Mouse (Mus musculus): ENCODE results near the gene Dop1b. TPM values are rescaled to one million over a fixed set of nuclear protein-coding genes. Genes with fewer than 3 reads are reported as not detected.

The Dop1b gene
- polyA plus RNA-seq, 1 experiment from 2014 or later, result 22.5 TPM

DNA sequence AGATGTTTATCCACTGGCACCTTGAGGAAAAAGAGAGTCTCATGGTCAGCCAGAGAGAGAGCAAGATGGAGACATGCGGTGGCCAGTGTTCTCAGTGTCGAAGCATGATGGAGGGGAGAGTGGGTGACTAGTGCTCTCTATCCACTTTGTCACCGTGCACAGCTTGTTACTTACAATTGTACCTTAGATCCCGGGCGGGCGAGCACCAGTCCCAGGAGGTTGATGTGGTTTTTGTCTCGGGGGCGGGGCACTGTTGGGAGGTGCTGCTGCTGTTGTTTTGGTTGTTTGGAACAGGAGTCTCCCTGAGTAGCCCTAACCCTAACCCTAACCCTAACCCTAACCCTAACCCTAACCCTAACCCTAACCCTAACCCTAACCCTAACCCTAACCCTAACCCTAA lies 77.2 kb downstream of the Dop1b start:
- Histone ChIP-seq H3K4me2 (replicated peaks) (no peak overlapping the region), H3K27me3 (replicated peaks) (no peaks in the 10 kb centered on the region), H3K9me3 (peaks cover 4% of the 10 kb centered on the region; the same call in 1 of the 2 replicates), H3K9ac (no peak overlapping the region), H3K36me3 (peaks cover 6% of the 10 kb centered on the region), H3K4me1 (no peaks in the 10 kb centered on the region), H3K4me3 (no peak overlapping the region), H3K27ac (no peak overlapping the region)
- ATAC-seq (ENCODE audit: low FRiP score, low read depth), result no peak
- 94% methylated on average over 8 of the region's 8 CpGs for WGBS

DNA sequence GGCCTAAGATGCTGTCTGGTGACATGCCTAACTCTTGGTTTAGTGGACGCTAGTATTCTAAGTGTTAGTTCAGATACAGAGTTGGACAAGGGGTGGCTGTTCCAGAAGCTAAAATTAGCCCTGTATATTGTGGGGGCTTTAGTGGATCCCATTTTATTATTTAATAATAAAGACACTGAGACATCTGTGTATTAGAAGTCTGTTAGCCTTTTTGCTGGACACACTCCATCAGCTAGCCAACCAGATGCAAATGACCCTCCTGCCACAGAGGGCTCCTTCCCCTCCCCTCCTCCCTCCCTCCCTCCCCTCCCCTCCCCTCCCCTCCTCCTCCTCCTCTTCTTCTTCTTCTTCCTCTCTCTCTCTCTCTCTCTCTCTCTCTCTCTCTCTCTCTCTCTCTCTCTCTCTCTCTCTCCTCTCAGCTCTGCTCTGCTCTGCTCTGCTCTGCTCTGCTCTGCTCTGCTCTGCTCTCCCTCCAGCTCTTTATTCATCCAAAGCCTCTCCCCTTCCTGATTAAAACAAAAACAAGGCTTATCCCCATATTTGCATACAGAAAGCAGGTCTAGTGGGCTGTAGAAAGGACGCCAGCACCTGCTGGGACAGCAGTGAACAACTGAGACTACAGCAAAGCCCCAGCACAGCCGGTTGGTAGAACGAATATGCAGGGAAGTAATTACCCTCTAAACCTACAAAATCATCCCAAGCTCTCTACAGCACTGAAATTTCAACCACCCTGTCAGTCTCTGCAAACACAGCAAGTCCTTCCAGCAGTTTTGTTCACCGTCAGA lies 78.5 kb downstream of the Dop1b start:
- WGBS, result 32% methylated on average over 5 of the region's 5 CpGs
- H3K4me3 ChIP-seq, result no peak overlapping the region

DNA sequence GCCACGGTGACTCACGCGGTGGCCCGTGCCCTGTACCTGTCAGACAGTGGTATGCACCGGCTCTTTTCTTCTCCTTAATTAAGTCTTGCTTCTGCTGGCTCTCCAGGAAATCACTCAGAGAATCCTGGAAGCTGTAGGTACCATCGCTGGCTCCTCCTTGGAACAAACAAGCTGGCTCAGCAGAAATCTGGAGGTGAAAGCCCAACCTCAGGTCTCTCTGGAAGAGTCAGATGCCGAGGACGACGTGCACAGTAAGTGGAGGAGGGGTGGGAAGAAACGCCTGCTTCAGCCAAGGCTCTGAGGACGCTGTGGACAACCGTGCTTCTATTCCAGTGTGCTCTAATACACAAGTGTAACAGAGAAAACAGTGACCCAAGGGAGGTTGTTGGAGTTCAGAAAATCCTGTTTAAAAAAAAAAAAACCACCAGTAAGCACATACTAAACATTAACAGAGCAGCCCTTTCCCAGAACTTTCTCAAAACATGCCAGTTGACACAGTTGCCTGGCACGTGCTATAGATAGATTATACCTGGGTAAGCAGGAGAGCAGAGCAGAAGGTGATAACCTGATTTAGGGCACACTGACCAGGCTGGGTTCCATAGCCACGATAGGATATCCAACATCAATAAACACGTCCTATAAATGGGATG lies 81.4 kb downstream of the Dop1b start:
- no peaks in the 10 kb centered on the region for H3K4me1 ChIP-seq
- ATAC-seq (ENCODE audit: low FRiP score, low read depth), result no peak
- WGBS, result 76% methylated on average over 15 of the region's 15 CpGs
- H3K9ac ChIP-seq, result no peak overlapping the region
- no peaks in the 10 kb centered on the region for H3K36me3 ChIP-seq
- H3K4me2 ChIP-seq (replicated peaks), result no peak overlapping the region
- no peak overlapping the region for H3K27ac ChIP-seq
- H3K9me3 ChIP-seq, result no peaks in the 10 kb centered on the region
- H3K4me3 ChIP-seq, result no peak overlapping the region
- H3K27me3 ChIP-seq (replicated peaks), result no peaks in the 10 kb centered on the region

More for the DNA sequence above, 78.5 kb downstream of the Dop1b start:
- no peaks in the 10 kb centered on the region for H3K9me3 ChIP-seq
- H3K27me3 ChIP-seq (replicated peaks), result no peaks in the 10 kb centered on the region
- no peak overlapping the region for H3K4me2 ChIP-seq (replicated peaks)
- H3K36me3 ChIP-seq, result no peaks in the 10 kb centered on the region
- no peaks in the 10 kb centered on the region for H3K4me1 ChIP-seq
- no peak overlapping the region for H3K27ac ChIP-seq
- no peak overlapping the region for H3K9ac ChIP-seq
- ATAC-seq (ENCODE audit: low FRiP score, low read depth), result no peak

DNA sequence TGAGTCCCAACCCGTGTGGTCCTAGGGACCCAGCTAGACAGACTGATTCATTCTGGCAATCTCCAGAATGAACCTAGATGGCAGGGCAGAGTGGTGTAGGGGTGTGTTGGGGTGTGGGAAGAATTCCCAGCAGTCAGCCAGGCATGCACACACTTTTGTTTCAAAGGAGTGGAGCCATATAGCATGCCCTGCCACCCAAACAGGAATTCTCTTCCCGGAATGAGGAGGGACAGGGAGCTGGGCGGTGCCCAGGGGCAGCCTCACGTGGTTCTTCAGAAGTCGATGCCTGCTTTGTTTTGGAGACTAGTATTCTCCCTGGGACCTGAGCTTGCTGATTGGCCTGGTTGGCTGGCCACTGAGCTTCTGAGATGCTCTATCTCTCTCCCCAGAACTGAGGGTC lies 83.1 kb downstream of the Dop1b start:
- ATAC-seq (ENCODE audit: low FRiP score, low read depth), result no peak
- H3K4me1 ChIP-seq, result no peaks in the 10 kb centered on the region
- WGBS, result 72% methylated on average over 5 of the region's 5 CpGs
- H3K27ac ChIP-seq, result no peak overlapping the region
- no peak overlapping the region for H3K4me2 ChIP-seq (replicated peaks)
- H3K9me3 ChIP-seq, result no peaks in the 10 kb centered on the region
- H3K9ac ChIP-seq, result no peak overlapping the region
- H3K4me3 ChIP-seq, result no peak overlapping the region
- peaks cover 1% of the 10 kb centered on the region for H3K36me3 ChIP-seq
- H3K27me3 ChIP-seq (replicated peaks), result no peaks in the 10 kb centered on the region

DNA sequence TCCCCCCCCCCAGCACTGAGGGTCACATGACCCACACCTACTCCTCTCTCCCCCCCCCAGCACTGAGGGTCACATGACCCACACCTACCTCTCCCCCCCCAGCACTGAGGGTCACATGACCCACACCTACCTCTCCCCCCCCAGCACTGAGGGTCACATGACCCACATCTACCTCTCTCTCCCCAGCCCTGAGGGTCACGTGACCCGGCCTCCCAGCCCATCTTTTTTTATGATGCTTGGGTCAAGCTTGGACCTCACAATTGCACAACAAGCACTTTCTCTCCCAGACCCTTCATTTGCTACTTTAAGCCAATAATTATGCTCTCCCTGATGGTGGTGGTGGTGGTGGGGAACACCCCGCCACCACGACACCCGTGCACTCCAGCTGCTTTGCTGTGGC lies 83.7 kb downstream of the Dop1b start:
- no peak overlapping the region for H3K4me3 ChIP-seq
- H3K27me3 ChIP-seq (replicated peaks), result no peaks in the 10 kb centered on the region
- H3K27ac ChIP-seq, result no peak overlapping the region
- no peak overlapping the region for H3K4me2 ChIP-seq (replicated peaks)
- 96% methylated on average over 5 of the region's 5 CpGs for WGBS
- no peaks in the 10 kb centered on the region for H3K4me1 ChIP-seq
- no peak for ATAC-seq (ENCODE audit: low FRiP score, low read depth)
- no peak overlapping the region for H3K9ac ChIP-seq
- no peaks in the 10 kb centered on the region for H3K9me3 ChIP-seq
- H3K36me3 ChIP-seq, result peaks cover 6% of the 10 kb centered on the region

DNA sequence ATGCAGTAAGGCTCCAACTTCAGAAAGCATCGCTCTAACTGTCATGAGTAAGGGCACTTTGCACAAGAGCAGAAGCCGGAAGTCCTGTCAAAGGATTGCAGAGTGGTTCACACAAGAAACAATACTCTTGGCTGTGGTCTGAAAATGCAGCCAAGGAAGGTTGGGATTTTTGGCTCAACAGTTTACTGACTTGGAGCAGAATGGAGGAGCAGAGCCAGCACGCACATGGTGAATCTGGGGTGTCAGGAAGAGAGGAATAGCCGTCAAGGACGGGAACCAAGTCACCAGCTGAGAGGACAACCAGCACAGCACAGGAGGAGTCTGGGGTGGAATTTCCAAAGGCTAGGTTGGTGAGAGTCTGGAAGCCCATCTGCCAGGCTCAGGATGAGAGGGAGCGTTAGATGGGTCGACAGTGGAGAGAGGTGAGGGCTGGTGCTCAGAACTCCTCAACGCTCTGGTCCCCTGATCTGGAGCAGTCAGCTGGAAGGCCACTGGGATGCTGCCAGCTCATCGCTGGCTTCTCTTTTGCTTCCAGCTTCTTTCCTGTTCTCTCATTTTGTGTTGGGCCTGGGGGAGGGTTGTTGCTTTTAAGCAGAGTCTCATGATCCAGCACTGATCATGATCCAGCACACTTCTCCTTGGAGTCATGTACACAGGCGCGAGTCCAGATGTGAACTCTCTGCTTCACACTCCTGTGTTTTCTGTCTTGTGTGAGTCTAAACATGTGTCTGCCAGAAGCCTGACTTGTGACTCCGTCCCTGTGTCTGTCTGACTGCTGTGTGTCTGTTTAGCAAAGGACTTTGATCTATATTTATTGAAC lies 85.5 kb downstream of the Dop1b start:
- H3K4me1 ChIP-seq, result no peaks in the 10 kb centered on the region
- no peak overlapping the region for H3K4me3 ChIP-seq
- no peaks in the 10 kb centered on the region for H3K27me3 ChIP-seq (replicated peaks)
- 91% methylated on average over 12 of the region's 12 CpGs for WGBS
- peaks cover 12% of the 10 kb centered on the region for H3K36me3 ChIP-seq
- no peak for ATAC-seq (ENCODE audit: low FRiP score, low read depth)
- H3K9me3 ChIP-seq, result no peaks in the 10 kb centered on the region
- H3K27ac ChIP-seq, result no peak overlapping the region
- no peak overlapping the region for H3K9ac ChIP-seq
- H3K4me2 ChIP-seq (replicated peaks), result no peak overlapping the region

DNA sequence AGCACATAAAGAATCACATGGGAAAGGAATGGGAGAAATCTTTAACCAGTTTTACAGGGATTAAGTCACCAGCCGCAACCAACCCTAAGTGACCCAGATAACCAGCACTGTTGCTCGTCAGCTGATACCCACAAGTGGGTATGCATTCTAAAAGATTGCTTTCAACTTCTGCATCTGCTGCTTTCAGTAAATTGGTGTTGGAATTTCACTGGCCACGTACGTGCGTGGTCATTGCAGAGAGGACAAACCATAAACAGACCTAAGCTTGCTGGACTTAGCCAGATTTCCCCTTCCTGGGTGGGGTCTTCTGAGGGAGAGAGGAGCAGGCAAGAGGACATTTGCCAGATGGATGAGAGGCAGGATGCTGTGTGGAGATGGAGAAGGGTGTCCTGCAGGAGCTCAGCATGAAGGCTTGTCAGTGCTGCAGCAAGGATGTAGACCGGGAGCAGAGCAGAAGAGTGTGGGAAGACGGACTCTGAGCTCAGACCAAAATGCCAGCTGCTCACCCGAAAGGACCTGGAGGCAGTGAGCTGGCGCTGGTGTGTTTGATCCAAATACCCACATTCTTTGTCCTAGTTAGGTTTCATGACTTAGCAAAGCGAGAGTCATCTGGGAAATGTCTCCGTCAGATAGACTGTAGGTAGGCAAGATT lies 86.3 kb downstream of the Dop1b start:
- 84% methylated on average over 11 of the region's 11 CpGs for WGBS
- ATAC-seq (ENCODE audit: low FRiP score, low read depth), result no peak
- H3K9ac ChIP-seq, result no peak overlapping the region

DNA sequence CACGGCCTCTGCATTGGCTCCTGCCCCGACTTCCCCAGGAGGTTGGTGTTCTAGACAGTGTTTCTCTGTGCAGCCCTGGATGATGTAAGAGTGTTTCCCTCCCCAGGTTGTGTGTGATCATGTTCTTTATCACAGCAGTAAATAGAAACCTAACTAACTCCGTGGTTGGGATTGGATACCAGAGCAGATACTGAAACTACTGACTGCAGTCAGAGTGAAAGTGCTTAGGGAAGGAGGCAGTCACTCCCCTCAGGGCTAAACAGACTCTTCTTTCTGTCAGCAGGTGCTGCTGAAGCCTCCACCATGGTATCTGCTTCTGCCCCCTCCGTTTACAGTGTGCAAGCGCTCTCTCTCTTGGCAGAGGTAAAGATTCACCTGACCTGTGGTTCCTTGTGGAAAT lies 86.9 kb downstream of the Dop1b start:
- ATAC-seq (ENCODE audit: low FRiP score, low read depth), result no peak

More for the DNA sequence above, 86.3 kb downstream of the Dop1b start:
- Histone ChIP-seq H3K36me3 (peaks cover 12% of the 10 kb centered on the region), H3K27me3 (replicated peaks) (no peaks in the 10 kb centered on the region), H3K4me3 (no peak overlapping the region), H3K4me1 (no peaks in the 10 kb centered on the region), H3K9me3 (no peaks in the 10 kb centered on the region), H3K4me2 (replicated peaks) (no peak overlapping the region), H3K27ac (no peak overlapping the region)

DNA sequence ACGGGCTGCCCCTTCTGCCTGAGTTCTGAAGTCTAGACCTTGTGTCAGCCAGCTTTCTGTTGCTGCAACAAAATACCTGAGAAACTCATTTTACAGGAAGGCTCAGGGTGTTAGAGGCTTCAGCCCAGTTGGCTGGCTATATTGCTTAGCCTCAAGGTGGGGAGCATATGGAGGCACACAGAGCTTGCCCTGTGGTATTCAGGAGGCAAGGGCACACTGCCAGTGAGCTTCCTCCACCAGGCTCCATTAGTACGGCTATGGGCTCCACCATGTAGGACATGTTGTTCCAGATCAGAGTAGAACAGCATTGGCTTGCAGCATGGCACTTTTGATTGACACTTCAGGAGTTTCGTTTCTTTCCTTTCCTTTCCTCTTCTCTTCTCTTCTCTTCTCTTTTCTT lies 87.4 kb downstream of the Dop1b start:
- Histone ChIP-seq H3K27ac (no peak overlapping the region), H3K9ac (no peak overlapping the region), H3K4me1 (no peaks in the 10 kb centered on the region), H3K36me3 (peaks cover 18% of the 10 kb centered on the region), H3K4me2 (replicated peaks) (no peak overlapping the region), H3K4me3 (no peak overlapping the region), H3K27me3 (replicated peaks) (no peaks in the 10 kb centered on the region), H3K9me3 (no peaks in the 10 kb centered on the region)
- no peak for ATAC-seq (ENCODE audit: low FRiP score, low read depth)
- 92% methylated on average over 3 of the region's 3 CpGs for WGBS

More for the DNA sequence above, 86.9 kb downstream of the Dop1b start:
- no peaks in the 10 kb centered on the region for H3K4me1 ChIP-seq
- no peak overlapping the region for H3K4me2 ChIP-seq (replicated peaks)
- no peak overlapping the region for H3K4me3 ChIP-seq
- no peak overlapping the region for H3K9ac ChIP-seq
- H3K36me3 ChIP-seq, result peaks cover 18% of the 10 kb centered on the region
- H3K27ac ChIP-seq, result no peak overlapping the region
- no peaks in the 10 kb centered on the region for H3K27me3 ChIP-seq (replicated peaks)
- H3K9me3 ChIP-seq, result no peaks in the 10 kb centered on the region
- WGBS, result 75% methylated on average over 5 of the region's 5 CpGs

DNA sequence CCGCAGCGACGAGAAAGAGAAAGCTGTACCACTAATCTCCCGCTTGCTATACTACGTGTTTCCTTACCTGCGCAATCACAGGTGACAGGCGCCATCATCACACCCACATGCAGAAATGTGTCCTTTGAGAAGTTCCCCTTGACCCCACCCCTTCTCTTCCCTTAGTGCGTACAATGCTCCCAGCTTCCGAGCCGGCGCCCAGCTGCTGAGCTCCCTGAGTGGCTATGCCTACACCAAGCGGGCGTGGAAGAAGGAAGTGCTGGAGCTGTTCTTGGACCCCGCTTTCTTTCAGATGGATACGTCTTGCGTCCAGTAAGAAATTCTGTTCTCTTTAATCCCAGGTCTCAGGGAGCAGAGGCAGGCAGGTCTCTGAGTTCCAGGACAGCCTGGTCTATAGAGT lies 88.2 kb downstream of the Dop1b start:
- ATAC-seq (ENCODE audit: low FRiP score, low read depth), result no peak
- Histone ChIP-seq H3K36me3 (peaks cover 22% of the 10 kb centered on the region), H3K9ac (no peak overlapping the region), H3K4me1 (no peaks in the 10 kb centered on the region), H3K9me3 (no peaks in the 10 kb centered on the region), H3K4me3 (no peak overlapping the region), H3K27me3 (replicated peaks) (no peaks in the 10 kb centered on the region), H3K4me2 (replicated peaks) (no peak overlapping the region), H3K27ac (no peak overlapping the region)
- 94% methylated on average over 16 of the region's 16 CpGs for WGBS

DNA sequence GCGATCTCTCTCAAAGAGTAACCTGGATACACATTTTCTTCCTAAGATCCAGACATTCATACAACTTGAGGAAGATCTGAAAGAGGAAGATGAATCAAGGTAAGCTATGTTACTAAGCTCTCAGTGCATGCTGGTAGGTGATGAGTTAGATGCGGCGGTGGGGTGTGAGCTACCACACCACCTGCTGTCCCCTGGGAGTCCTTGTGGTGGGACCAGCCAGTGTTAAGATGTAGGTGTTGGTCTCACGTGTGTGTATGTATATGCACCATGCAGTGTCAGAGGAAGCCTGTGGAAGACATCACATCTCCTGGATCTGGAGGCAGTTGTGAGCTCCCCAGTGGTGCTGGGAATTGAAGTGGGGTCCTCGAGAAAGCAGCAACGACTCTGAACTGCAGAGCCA lies 95.5 kb downstream of the Dop1b start:
- H3K27ac ChIP-seq, result no peak overlapping the region
- H3K4me1 ChIP-seq, result 0 out of 2 replicates have a peak, but pooled peaks cover 3% of the 10 kb centered on the region
- H3K4me2 ChIP-seq (replicated peaks), result no peak overlapping the region
- WGBS, result 89% methylated on average over 6 of the region's 6 CpGs
- no peak for ATAC-seq (ENCODE audit: low FRiP score, low read depth)
- H3K27me3 ChIP-seq (replicated peaks), result no peaks in the 10 kb centered on the region
- H3K36me3 ChIP-seq, result peaks cover 51% of the 10 kb centered on the region
- H3K9ac ChIP-seq, result no peak overlapping the region
- peaks cover 10% of the 10 kb centered on the region for H3K9me3 ChIP-seq
- no peak overlapping the region for H3K4me3 ChIP-seq

All from neural tube, embryonic 12.5 days (tissue).